Mouse (Mus musculus): Measurements from ENCODE around the gene Lysmd1. TPM values are rescaled to one million over a fixed set of nuclear protein-coding genes. Genes with fewer than 3 reads are reported as not detected.

Lysmd1 gene
- total RNA-seq, 2 experiments from 2014 or later: 8.0 to 8.6 TPM

GRCm38 (mm10) chr3:95135433-95136052 is 1.7 kb downstream of the Lysmd1 start:
- DNase-seq: no peak
- intact Hi-C loops (cut with DNase I): no loop called here

GRCm38 (mm10) chr3:95136336-95136735 is 2.4 kb downstream of the Lysmd1 start:
- intact Hi-C loops (cut with DNase I): no loop called here
- DNase-seq: no peak

GRCm38 (mm10) chr3:95139586-95140288 is 5.8 kb downstream of the Lysmd1 start:
- intact Hi-C loops (cut with DNase I): no loop called here
- no peak for DNase-seq

GRCm38 (mm10) chr3:95140289-95140595 is 6.4 kb downstream of the Lysmd1 start:
- no peak for DNase-seq
- intact Hi-C loops (cut with DNase I): no loop called here

- no peak for DNase-seq
- intact Hi-C loops (cut with DNase I): no loop called here
These were observed 6.9 kb downstream of the Lysmd1 start for GRCm38 (mm10) chr3:95140795-95141194.

GRCm38 (mm10) chr3:95141474-95141873 is 7.6 kb downstream of the Lysmd1 start:
- intact Hi-C loops (cut with DNase I): no loop called here
- DNase-seq: no peak

- DNase-seq: no peak
- intact Hi-C loops (cut with DNase I): loop anchor here (1.0 to 2.0 kb wide), 3 partner anchors 32 to 121 kb away; partner anchors contain the start of gene Gabpb2
These were observed 8.2 kb downstream of the Lysmd1 start, which contains the start of gene Tnfaip8l2 for GRCm38 (mm10) chr3:95141952-95142616. Gene Tnfaip8l2, minus strand, starts transcription at chr3:95142360.

- intact Hi-C loops (cut with DNase I): loop anchor here (1.0 to 2.0 kb wide), 3 partner anchors 32 to 121 kb away; partner anchors contain the start of gene Gabpb2
- peak; percentile 93 to 95 for DNase-seq
These were observed 8.7 kb downstream of the Lysmd1 start for GRCm38 (mm10) chr3:95142617-95143011.

- intact Hi-C loops (cut with DNase I): no loop called here
- DNase-seq: no peak
These were observed 14.0 kb downstream of the Lysmd1 start for GRCm38 (mm10) chr3:95147924-95148323.

- DNase-seq: peak in 1 of 2 experiments; percentile 58
- intact Hi-C loops (cut with DNase I): no loop called here
These were observed 20.0 kb downstream of the Lysmd1 start for GRCm38 (mm10) chr3:95153874-95154273.

GRCm38 (mm10) chr3:95159511-95159986 is 25.7 kb downstream of the Lysmd1 start:
- DNase-seq: no peak
- intact Hi-C loops (cut with DNase I): no loop called here

- DNase-seq: peak; percentile 93
- intact Hi-C loops (cut with DNase I): no loop called here
These were observed 26.4 kb downstream of the Lysmd1 start, which contains the start of gene Sema6c for GRCm38 (mm10) chr3:95159987-95160963. Gene Sema6c, plus strand, starts transcription at chr3:95160457.

GRCm38 (mm10) chr3:95161041-95161551 is 27.2 kb downstream of the Lysmd1 start:
- DNase-seq: peak in 1 of 2 experiments; percentile 39
- intact Hi-C loops (cut with DNase I): no loop called here

- peak in 1 of 2 experiments; percentile 38 for DNase-seq
- intact Hi-C loops (cut with DNase I): no loop called here
These were observed 27.9 kb downstream of the Lysmd1 start for GRCm38 (mm10) chr3:95161618-95162344.

GRCm38 (mm10) chr3:95162345-95162628 is 28.4 kb downstream of the Lysmd1 start:
- intact Hi-C loops (cut with DNase I): no loop called here
- peak in 1 of 2 experiments; percentile 14 for DNase-seq

GRCm38 (mm10) chr3:95163419-95164255 is 29.7 kb downstream of the Lysmd1 start:
- intact Hi-C loops (cut with DNase I): no loop called here
- peak in 1 of 2 experiments; percentile 42 for DNase-seq

- intact Hi-C loops (cut with DNase I): no loop called here
- no peak for DNase-seq
These were observed 30.3 kb downstream of the Lysmd1 start for GRCm38 (mm10) chr3:95164256-95164550.

- intact Hi-C loops (cut with DNase I): no loop called here
- no peak for DNase-seq
These were observed 31.0 kb downstream of the Lysmd1 start for GRCm38 (mm10) chr3:95164840-95165239.

- no peak for DNase-seq
- intact Hi-C loops (cut with DNase I): no loop called here
These were observed 36.1 kb downstream of the Lysmd1 start for GRCm38 (mm10) chr3:95169996-95170395.

All from heart, postnatal 10 days (tissue).